Mouse (Mus musculus) intestine, embryonic 16.5 days (tissue): ENCODE data around the gene Tcirg1. TPM values are rescaled to one million over a fixed set of nuclear protein-coding genes. Genes with fewer than 3 reads are reported as not detected.
A peak's percentile ranks its signal among the peaks of the same experiment; 100 is the strongest.

Source experiments
- ATAC-seq: fragments of 200-750 bp; cut with Nextera tagmentation; 2 replicates; pipeline ENCODE4 v1.8.0; 2017; ENCODE audit warnings: moderate TSS enrichment, moderate library complexity
- H3K27ac ChIP-seq: fragments of 300-500 bp; sonication (generic); 2 replicates; pipeline ENCODE4 v1.5.1; 2014; ENCODE audit warnings: mild to moderate bottlenecking, low read length
- H3K27me3 ChIP-seq: fragments of 300-500 bp; sonication (generic); replicated peaks from 2 replicates; pipeline ENCODE4 v1.6.1; 2014; ENCODE audit warnings: low read length, control low read depth, mixed read lengths; ENCODE audit not compliant: control insufficient read depth, insufficient read depth
- H3K36me3 ChIP-seq: fragments of 300-500 bp; sonication (generic); 2 replicates; pipeline ENCODE4 v1.6.1; 2014; ENCODE audit warnings: low read length, control low read depth; ENCODE audit not compliant: control insufficient read depth, insufficient read depth
- H3K4me1 ChIP-seq: fragments of 300-500 bp; sonication (generic); 2 replicates; pipeline ENCODE4 v1.6.1; 2014; ENCODE audit warnings: low read length, control low read depth, mixed read lengths; ENCODE audit not compliant: control insufficient read depth, insufficient read depth
- H3K4me2 ChIP-seq: fragments of 300-500 bp; sonication (generic); 2 replicates; pipeline ENCODE4 v1.6.1; 2014; ENCODE audit warnings: low read depth, low read length, control low read depth
- H3K4me3 ChIP-seq: fragments of 300-500 bp; sonication (generic); 2 replicates; pipeline ENCODE4 v1.5.1; 2014; ENCODE audit warnings: mild to moderate bottlenecking, low read length
- H3K9ac ChIP-seq: fragments of 300-500 bp; sonication (generic); 2 replicates; pipeline ENCODE4 v1.6.1; 2014; ENCODE audit warnings: low read depth, low read length
- H3K9me3 ChIP-seq: fragments of 300-500 bp; sonication (generic); 2 replicates; pipeline ENCODE4 v1.6.1; 2016; ENCODE audit warnings: low read length, control low read depth; ENCODE audit not compliant: control insufficient read depth
- WGBS: fragments of 180-500 bp; shearing (Covaris S2); extraction: QIAGEN DNeasy Blood & Tissue Kit; methylation state at CpG from one replicate; pipeline ENCODE4 v1.1.7; 2014; 5-methylcytosine and 5-hydroxymethylcytosine counted together
- polyA plus RNA-seq: library from polyadenylated mRNA; unstranded; fragments of >200 nt; fragmentation: Nextera tagmentation; extraction: Ambion mirVana; gene quantifications from 2 replicates; pipeline ENCODE4 v1.2.1, GENCODE M21; 2015

Tcirg1 gene
- polyA plus RNA-seq, 1 experiment from 2014 or later = 73.3 TPM

- Histone ChIP-seq H3K27me3 (no peaks in the 10 kb centered on the region), H3K9ac (peak overlapping the region; percentile 93), H3K4me3 (peak overlapping the region; percentile 90), H3K4me1 (peaks cover 26% of the 10 kb centered on the region), H3K27ac (peak overlapping the region; percentile 99), H3K4me2 (peak overlapping the region; percentile 69), H3K9me3 (no peaks in the 10 kb centered on the region), H3K36me3 (no peaks in the 10 kb centered on the region)
- ATAC-seq = peak; percentile 6
- WGBS = under 1% methylated on average over 74 of the region's 74 CpGs
Observed at GRCm38 (mm10) chr19:3851979-3852681, 54.8 kb downstream of the Tcirg1 start.

GRCm38 (mm10) chr19:3851502-3851962 is 55.4 kb downstream of the Tcirg1 start, which contains the start of gene Chka:
Chka (plus strand) TSS chr19:3851773.
- Histone ChIP-seq H3K27ac (peak within 1 kb of the TSS; percentile 99), H3K27me3 (no peaks in the 10 kb centered on the region), H3K4me1 (peaks cover 26% of the 10 kb centered on the region), H3K4me2 (peak within 1 kb of the TSS; percentile 69), H3K9me3 (no peaks in the 10 kb centered on the region), H3K9ac (peak within 1 kb of the TSS; percentile 93), H3K4me3 (peak within 1 kb of the TSS; percentile 90), H3K36me3 (no peaks in the 10 kb centered on the region)
- WGBS = 0% methylated on average over 52 of the region's 54 CpGs
- ATAC-seq = peak; percentile 93

- peak; percentile 31 for ATAC-seq
- H3K9me3 ChIP-seq = no peaks in the 10 kb centered on the region
- peak overlapping the region; percentile 90 for H3K4me3 ChIP-seq
- H3K36me3 ChIP-seq = no peaks in the 10 kb centered on the region
- H3K4me2 ChIP-seq = peak overlapping the region; percentile 61
- no peaks in the 10 kb centered on the region for H3K27me3 ChIP-seq
- H3K27ac ChIP-seq = peak overlapping the region; percentile 96
- H3K9ac ChIP-seq = peak overlapping the region; percentile 67
- peaks cover 26% of the 10 kb centered on the region for H3K4me1 ChIP-seq
- WGBS = 4% methylated on average over 19 of the region's 19 CpGs
Observed at GRCm38 (mm10) chr19:3850847-3851469, 56.0 kb downstream of the Tcirg1 start.

GRCm38 (mm10) chr19:3850076-3850475 is 56.9 kb downstream of the Tcirg1 start:
- Histone ChIP-seq H3K27me3 (no peaks in the 10 kb centered on the region), H3K4me2 (no peak overlapping the region), H3K9me3 (no peaks in the 10 kb centered on the region), H3K9ac (no peak overlapping the region), H3K27ac (peak overlapping the region; percentile 96), H3K36me3 (no peaks in the 10 kb centered on the region), H3K4me1 (peaks cover 17% of the 10 kb centered on the region), H3K4me3 (no peak overlapping the region)
- ATAC-seq = peak; percentile 45
- WGBS = 53% methylated on average over 5 of the region's 5 CpGs

GRCm38 (mm10) chr19:3849251-3849650 is 57.7 kb downstream of the Tcirg1 start:
- Histone ChIP-seq H3K9ac (no peak overlapping the region), H3K36me3 (no peaks in the 10 kb centered on the region), H3K27me3 (no peaks in the 10 kb centered on the region), H3K4me3 (no peak overlapping the region), H3K4me1 (peaks cover 15% of the 10 kb centered on the region; the same call in 1 of the 2 replicates), H3K27ac (peak overlapping the region; percentile 84), H3K9me3 (no peaks in the 10 kb centered on the region), H3K4me2 (no peak overlapping the region)
- ATAC-seq = no peak
- 86% methylated on average over 2 of the region's 2 CpGs for WGBS

GRCm38 (mm10) chr19:3848207-3848808 is 58.6 kb downstream of the Tcirg1 start:
- WGBS = 36% methylated on average over 7 of the region's 7 CpGs
- H3K9me3 ChIP-seq = no peaks in the 10 kb centered on the region
- no peak overlapping the region for H3K4me2 ChIP-seq
- H3K27ac ChIP-seq = peak overlapping the region; percentile 65
- peaks cover 11% of the 10 kb centered on the region; the same call in 1 of the 2 replicates for H3K4me1 ChIP-seq
- H3K9ac ChIP-seq = 0 out of 2 replicates have a peak overlapping the region, but pooled peaks have one; percentile 7
- no peaks in the 10 kb centered on the region for H3K36me3 ChIP-seq
- no peaks in the 10 kb centered on the region for H3K27me3 ChIP-seq
- no peak overlapping the region for H3K4me3 ChIP-seq
- ATAC-seq = no peak

GRCm38 (mm10) chr19:3847711-3848110 is 59.2 kb downstream of the Tcirg1 start:
- H3K27me3 ChIP-seq = no peaks in the 10 kb centered on the region
- ATAC-seq = no peak

GRCm38 (mm10) chr19:3846676-3847604 is 60.0 kb downstream of the Tcirg1 start:
- no peak overlapping the region for H3K27ac ChIP-seq
- H3K27me3 ChIP-seq = no peaks in the 10 kb centered on the region
- no peak overlapping the region for H3K4me3 ChIP-seq
- WGBS = 78% methylated on average over 10 of the region's 10 CpGs
- no peak for ATAC-seq
- no peak overlapping the region for H3K4me2 ChIP-seq
- no peaks in the 10 kb centered on the region for H3K36me3 ChIP-seq
- peaks cover 15% of the 10 kb centered on the region; the same call in 1 of the 2 replicates for H3K4me1 ChIP-seq
- H3K9ac ChIP-seq = no peak overlapping the region
- H3K9me3 ChIP-seq = no peaks in the 10 kb centered on the region

More at GRCm38 (mm10) chr19:3847711-3848110, 59.2 kb downstream of the Tcirg1 start:
- Histone ChIP-seq H3K4me3 (no peak overlapping the region), H3K4me1 (peaks cover 12% of the 10 kb centered on the region; the same call in 1 of the 2 replicates), H3K4me2 (no peak overlapping the region), H3K36me3 (no peaks in the 10 kb centered on the region), H3K9me3 (no peaks in the 10 kb centered on the region), H3K27ac (no peak overlapping the region), H3K9ac (no peak overlapping the region)
- 74% methylated on average over 5 of the region's 5 CpGs for WGBS
